Mouse (Mus musculus) A20 (cell line): ENCODE results near the gene Arl8b.
"Not testable (repeated sequence)": the region's sequence is repeated elsewhere in the genome, so short reads cannot be mapped to it uniquely, and the experiment has no call there.

Source experiments
- DNase-seq: peaks from one replicate; pipeline ENCODE4 v3.0.0-alpha.2; 2011; ENCODE audit warnings: low read depth, low spot score

Arl8b gene

DNA sequence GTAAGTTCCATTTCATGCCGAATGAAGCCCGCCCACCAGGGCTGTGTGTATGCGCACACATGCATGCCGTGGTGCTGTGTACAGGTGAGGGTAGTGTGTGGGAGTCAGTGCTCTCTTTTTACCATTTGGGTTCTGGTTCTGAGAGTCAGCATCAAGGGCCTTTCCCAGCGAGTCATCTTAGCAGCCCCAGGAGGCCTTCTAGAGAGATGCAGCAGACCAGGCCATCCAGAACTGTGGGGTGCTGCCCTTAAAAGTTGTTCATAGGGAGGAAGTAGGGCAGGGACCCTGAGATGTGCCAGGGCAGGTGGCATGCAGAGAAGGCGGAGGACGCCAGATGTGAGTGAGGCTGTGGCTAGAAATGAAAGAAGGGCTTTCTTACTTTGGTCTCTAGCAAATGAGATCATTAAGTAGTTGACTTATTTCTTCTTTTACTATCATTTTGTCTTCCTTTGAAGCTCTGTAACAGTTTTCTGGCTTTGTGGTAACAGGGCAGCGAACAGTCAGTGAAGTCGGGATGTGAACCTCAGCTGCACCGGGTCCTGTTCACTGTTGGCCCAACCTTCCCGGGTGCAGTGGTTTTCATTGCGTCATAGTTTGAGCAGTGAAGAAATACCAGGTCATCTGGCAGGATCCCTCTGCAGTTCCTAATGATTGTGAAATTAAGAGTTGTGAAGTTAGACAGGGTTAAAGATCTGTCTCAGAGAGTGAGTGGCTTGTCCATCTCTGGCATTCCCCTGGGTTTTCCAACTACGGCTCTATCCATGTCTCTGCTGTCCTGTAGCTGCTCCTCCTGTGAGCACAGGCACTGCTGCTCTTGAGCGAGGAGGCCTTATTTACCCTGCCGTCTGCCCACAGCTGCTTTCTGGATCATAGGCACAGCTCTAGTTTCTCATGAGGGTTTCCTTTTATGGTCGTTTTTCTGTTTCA, 53.1 kb downstream of the Arl8b start:
- DNase-seq = peak; percentile 89

DNA sequence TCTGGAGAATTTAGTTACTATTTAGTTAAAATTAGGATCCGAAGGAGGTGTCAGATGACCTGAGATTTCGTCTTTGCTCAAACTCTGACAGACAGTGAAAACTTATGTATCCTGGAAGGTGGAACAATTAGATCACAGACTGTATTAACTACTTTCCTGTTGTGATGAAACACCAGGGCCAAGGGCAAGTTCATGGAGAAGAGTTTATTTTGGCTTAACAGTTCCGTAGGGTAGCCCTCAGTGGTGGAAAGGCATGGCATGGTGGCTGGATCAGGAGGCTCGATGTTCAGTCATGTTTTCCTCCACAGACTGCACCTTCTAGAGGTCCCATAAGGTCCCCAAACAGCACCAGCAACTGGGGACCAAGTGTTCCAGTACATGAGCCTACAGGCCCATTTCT, 54.2 kb downstream of the Arl8b start:
- no peak for DNase-seq

DNA sequence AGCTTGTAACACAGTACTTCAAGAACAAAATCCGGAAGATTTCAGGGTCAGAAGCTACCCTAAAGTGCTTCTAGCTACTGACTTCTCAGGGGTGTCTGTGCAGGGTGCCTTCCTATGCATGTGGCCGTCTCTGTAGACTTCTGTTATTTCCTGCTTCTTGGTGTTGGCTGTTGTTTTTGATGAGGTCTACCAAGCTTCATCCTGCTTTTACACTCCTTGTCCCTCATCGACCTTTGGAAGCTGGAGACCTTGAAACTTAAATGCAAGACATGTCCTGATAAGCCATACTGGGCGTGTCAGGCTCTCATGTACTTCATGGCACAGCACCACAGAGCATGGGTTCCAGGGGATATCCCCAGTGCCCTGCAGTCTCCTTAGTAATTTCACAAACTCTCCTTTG, 55.1 kb downstream of the Arl8b start:
- no peak for DNase-seq

DNA sequence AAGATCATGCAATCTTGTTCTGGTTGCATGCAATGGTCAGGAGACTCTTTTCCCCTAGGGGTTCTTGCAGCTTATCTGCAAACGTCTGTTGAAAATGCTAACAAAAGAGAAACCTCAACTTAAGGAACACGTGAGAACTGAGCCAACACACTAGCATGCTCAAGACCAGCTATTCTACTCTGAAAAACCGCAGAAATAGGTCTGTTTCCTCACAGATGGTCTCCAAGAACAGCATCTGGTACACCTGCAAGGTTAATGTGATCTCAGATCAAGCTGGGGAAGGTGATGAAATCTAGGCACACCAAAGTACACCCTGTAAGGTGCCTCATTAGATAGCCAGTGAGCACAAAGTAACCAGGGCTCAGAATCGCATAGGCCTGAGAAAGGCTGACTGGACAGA, 56.5 kb downstream of the Arl8b start:
- no peak for DNase-seq

DNA sequence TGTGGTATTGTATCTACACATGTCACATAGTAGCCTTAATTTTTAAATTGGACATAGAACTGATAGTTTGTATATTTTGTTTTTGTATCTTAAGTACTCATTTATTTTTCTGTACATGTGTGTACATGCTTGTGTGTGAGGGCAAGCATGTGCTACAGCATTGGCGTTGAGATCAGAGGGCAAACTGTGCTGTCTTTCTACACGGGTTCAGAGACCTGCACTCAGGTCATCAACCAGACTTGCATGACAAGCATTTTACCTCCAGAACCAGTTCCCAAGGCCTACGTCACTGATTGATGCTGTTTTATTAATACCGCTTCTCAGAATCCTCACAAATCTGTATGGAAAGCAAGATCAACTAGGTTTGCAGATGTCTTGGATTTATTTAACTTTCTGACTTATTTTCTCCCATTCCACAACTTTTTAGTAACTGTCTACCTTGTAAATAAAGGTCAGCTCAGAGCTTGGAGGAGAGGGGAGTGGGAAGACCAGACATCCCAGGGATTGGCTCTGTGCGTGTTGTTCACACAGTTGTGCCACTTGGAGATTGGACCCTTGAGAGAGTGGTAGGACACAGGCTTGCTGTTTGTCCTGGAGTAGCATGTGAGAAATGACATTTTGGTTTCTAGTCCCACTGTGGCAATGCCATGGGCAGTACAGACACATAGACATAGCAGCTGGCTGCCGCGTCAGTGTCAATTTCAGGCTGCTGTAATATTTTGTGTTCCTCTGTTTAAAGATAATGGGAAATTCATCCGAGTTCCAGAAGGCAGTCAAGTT, 58.2 kb downstream of the Arl8b start:
- no peak for DNase-seq

DNA sequence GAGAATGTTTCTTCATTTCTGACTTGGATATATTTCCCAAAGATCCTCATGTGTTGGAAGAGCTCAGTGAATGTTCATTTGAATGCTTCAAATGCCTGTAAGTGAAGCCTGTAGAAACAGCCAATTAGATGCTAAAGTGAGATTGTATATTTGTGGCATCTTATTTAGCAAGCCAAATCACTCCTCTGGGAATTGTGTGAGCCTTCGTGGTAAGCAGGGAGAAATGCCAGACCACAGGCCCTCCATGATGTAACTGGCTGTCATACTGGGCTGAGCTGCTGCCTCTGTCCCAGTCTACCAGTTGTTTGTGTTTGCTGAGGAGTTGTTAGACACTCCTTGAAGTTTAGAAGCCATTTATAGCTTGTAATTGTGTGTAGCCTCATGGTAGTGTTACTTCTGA, 60.8 kb downstream of the Arl8b start:
- no peak for DNase-seq

DNA sequence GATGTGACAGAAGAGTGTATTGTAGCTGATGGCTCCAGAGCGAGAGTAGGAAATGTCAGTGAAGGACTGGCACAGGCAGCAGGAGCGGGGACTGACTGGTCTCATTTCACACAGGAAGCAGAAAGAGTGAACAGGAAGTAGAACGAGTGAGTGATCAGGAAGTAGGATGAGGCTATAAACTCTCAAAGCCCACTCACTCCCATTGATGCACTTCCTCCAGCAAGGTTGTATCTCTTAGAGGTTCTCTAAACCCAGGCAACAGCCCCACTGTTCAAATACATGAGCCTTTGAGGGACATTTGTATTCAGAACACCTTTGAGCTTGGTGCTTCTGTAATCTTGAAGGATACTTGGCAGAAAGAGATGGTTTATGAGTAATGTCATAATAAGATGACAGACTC, 61.2 kb downstream of the Arl8b start:
- DNase-seq = no peak

DNA sequence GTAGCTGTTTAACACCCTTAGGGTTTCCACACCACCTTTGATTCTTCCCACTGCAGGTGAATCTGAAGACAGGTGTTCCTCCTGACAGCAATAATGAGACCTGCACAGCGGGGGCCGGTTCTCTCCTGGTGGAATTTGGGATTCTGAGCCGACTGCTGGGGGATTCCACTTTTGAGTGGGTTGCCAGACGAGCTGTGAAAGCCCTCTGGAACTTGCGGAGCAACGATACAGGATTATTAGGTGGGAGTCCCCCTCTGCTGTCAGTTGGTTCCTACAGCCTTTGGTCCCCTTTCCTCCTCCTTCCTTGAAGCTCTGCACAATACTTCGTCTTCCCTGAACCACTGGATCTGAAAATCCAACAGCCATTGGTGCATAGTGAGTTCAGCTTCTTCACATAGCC, 61.9 kb downstream of the Arl8b start:
- no peak for DNase-seq

DNA sequence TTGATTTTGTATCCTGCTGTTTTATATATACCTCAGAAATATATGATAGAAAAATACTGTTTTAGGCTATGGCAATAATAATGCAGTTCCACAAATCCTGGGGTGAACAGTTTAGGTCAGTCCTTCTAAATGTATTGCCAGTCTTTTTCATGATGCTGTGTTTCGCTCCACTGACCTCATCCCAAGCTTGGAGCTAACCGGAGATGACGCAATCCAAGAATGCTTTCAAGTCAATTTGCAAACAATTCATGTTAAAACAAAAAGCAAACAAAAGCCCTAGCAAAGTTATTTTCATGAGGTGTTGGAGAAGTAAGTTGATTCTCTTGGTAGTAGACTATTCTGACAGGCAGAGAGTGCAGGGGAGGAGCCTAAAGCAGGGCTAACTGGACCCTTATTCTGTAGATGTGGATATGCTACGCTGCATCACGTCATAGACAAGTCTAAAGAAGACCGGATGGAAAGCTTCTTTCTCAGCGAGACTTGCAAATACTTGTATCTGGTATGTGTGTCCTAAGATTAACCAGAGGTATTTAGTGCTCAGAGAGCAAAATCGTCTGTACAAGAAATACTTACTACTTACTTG, 69.3 kb downstream of the Arl8b start:
- DNase-seq = no peak

DNA sequence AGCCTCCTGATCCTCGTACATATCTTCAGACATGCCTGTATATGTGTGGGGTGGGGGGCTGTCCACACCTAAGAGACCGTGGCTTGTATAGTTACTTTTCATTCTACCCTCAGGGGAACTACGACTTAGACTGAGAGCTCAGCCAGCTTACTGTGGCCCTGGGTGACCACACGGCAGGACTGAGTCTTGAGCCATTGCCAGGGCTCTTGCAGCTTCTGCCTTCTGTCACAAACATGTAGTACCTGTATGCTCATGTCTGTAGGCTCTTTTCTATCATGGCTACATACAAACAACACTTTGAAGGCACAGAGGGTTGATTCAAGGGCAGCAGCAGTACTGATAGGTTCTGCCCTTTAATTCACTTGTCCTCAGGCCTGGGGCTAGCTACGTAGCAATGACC, 70.1 kb downstream of the Arl8b start:
- no peak for DNase-seq

DNA sequence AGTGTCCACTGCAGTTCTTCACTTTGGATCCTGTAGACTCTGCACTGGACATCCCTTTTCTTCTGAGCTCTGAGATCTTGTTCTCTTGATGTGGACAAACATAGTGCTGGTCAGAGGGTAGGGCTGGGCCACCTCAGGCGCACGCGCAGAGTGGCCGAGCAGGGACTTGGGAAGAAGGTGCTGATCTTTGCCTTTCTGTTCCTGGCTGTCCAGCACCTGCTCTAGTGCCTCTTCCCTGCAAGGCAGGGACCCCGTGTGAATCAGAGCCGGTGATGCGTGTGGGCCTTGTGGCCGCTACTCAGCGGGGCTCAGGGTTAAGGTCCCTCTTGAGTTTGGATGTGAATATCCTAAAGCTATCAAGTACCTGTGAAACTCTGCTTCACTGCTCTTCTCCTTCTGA, 75.7 kb downstream of the Arl8b start:
- no peak for DNase-seq

DNA sequence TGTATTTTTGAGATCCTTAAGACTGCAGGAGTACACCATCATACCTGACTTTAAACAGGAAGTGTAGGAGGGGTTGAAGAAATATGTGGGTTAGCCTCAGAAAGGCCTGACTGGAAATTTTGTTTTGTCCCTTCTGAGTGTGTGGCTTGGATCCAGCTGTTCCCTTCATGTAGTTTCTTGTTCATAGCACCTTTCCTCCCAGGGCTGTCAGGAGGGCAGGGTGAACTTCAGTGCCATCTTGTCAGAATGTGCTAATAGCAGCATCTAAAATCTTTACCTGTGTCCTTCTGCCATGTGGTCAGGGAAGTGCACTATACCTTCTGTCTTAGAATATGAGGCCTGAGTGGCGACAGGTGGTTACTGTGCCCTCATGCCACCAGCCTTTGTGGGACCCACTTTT, 78.3 kb downstream of the Arl8b start:
- no peak for DNase-seq

DNA sequence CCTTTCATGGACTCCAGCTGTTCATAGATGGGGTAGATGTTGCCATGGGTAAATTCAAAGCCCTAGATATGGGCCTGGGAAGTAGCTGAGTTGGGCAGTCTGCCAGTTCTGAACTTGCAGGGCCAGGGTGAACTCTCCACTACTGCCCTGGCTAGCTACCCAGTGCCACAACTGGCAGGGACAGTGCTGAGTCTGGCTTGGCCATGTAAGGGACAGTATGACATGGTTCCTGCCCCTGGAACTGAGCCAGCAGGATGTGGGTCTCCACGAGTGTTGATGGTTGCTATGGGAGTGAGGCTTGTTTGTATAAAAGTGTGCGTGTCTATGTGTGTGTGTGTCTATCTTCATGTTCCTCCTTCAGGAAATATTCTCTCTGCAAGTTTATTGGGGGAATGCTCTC, 79.6 kb downstream of the Arl8b start:
- DNase-seq = no peak

DNA sequence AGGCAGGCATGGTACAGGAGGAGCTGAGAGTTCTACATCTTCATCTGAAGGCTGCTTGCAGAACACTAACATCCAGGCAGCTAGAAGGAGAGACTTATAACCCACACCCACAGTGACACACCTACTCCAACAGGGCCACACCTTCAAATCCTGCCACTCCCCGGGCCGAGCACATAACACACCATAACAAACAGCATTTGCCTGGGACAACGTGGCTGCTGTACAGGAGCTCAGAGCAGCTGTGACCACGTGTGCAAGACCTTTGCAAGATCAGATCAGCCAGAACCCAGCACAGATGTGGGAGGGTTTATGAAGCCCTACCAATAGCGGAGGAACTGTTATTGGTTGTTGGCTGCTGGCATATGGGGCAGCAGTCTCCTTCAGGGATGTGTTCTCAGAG, 83.4 kb downstream of the Arl8b start:
- no peak for DNase-seq

DNA sequence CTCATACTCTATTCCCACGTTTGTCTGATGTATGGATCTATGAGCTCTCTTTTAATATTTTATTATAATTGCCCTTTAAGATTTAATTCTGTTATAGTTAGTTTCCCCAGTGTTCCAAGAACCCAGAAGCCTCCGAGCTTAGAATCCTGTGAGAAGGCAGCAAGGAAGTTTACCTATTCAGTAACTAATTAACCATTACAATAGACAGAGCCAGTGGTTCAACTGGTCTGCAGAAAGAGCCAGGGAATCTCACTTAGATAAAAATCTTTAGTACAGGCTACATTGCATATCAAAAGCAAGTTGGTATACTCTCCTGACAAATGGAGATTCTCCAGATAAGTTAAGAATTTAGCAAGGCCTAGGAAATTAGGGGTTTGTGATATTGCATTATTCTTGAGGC, 86.1 kb downstream of the Arl8b start:
- DNase-seq = not testable (repeated sequence)

DNA sequence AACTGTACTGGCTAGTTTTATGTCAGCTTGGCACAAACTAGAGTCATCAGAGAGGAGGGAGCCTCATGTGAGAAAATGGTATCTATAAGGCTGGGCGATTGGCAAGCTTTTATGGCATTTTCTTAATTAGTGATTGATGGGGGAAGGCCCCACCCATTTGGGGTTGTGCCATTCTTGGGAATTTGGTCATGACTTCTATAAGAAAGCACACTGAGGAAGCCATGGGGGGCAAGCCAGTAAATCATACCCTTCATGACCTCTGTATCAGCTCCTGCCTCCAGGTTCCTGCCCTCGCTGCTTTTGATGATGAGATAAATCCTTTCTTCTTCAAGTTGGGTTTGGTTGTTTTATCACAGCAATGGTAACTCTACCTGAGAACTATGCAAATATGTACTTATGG, 87.5 kb downstream of the Arl8b start:
- DNase-seq = no peak

DNA sequence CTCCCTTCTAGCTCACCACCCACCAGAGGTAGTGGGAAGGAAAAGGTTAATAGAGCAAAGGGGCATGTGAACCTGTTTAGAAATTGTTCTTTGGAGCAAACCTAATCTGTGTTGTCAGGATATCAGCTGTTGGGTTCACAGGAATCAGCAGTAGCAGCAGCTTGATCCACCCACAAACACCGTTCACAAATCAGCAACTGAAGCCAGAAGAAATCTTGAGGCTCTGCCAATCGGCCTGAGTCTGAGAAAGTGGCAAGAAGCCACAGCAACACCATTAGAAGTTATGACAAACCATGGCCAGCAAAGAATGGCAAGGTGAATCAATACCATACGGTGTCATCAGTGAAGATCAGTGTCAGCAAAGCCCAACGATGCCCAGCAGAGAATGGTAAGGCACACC, 88.4 kb downstream of the Arl8b start:
- no peak for DNase-seq
